Mouse (Mus musculus) MEL (cell line): ENCODE data around the gene Il27.

Source experiments
- CHD2 ChIP-seq: IDR thresholded peaks from 2 replicates; pipeline ENCODE4 v1.6.1; 2011; ENCODE audit warnings: low read length, improper control_type of control experiment
- E2F4 ChIP-seq: IDR thresholded peaks from 2 replicates; pipeline ENCODE4 v1.6.1; 2011; ENCODE audit warnings: low read depth, low read length, improper control_type of control experiment, borderline replicate concordance
- HCFC1 ChIP-seq: IDR thresholded peaks from 2 replicates; pipeline ENCODE4 v1.6.1; 2012; ENCODE audit warnings: low read depth, mild to moderate bottlenecking, inconsistent platforms, low read length, improper control_type of control experiment, moderate library complexity
- MAFK ChIP-seq: IDR thresholded peaks from 2 replicates; pipeline ENCODE4 v1.6.1; 2011; ENCODE audit warnings: low read depth, mild to moderate bottlenecking, low read length, improper control_type of control experiment, borderline replicate concordance
- POLR2A ChIP-seq, 2 experiments: IDR thresholded peaks; 2 replicates each; pipeline ENCODE4 v1.6.1; 2011 to 2012; ENCODE audit warnings: low read length in 2 of 2, mild to moderate bottlenecking in 2 of 2, control low read depth in 1 of 2, improper control_type of control experiment in 1 of 2, low read depth in 1 of 2, moderate library complexity in 1 of 2; ENCODE audit not compliant: control insufficient read depth in 1 of 2, insufficient read depth in 1 of 2, poor library complexity in 1 of 2
- POLR2AphosphoS2 ChIP-seq: IDR thresholded peaks from 2 replicates; pipeline ENCODE4 v1.6.1; 2011; ENCODE audit warnings: low read length, improper control_type of control experiment
- RAD21 ChIP-seq: IDR thresholded peaks from 2 replicates; pipeline ENCODE4 v1.6.1; 2011; ENCODE audit warnings: mild to moderate bottlenecking, low read depth, low read length, improper control_type of control experiment

- TF ChIP-seq E2F4 (no peak), RAD21 (peak; percentile 48), CHD2 (no peak), MAFK (no peak), HCFC1 (no peak), POLR2A (IDR thresholded peaks at IDR 0.05; ENCODE audit: control insufficient read depth in 1 of 2, insufficient read depth in 1 of 2, low read depth in 1 of 2, low read length in 2 of 2, poor library complexity in 1 of 2) (no peak), POLR2AphosphoS2 (no peak)
Measured at GRCm38 (mm10) chr7:126579172-126579571, 15.6 kb downstream of the Il27 start.
